Mouse (Mus musculus) naive thymus-derived CD4-positive, alpha-beta T cell, adult 2 months (primary cell): Measurements from ENCODE around the gene Mynn.

Source experiments
- DNase-seq: peaks from one replicate; pipeline ENCODE4 v3.0.0-alpha.2; 2011; ENCODE audit warnings: low read depth

The Mynn gene

GRCm38 (mm10) chr3:30644207-30644606 is 42.3 kb downstream of the Mynn start, which contains the start of gene Lrriq4:
Lrriq4 (plus strand) TSS chr3:30644507.
- DNase-seq, result no peak

DNA sequence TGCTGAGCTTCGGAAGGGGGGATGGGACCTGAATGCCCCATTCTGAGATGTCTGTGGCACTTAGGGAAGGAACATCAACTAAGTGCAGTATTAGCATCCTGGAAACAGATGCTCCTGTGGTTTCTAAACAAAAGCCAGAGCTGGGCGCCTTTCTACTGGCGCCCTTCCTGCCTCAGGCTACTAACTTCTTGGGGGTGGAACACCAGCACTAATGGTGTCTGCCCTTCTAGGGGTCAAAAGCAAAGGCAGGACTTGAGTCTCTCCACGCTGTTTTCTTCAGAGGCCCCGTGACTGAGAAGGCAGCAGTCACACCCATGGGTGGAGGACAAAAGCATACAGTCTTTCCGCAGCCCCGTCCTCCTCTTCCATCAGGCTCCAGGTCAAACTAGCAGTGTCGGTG is 44.9 kb downstream of the Mynn start:
- DNase-seq, result no peak

- no peak for DNase-seq
Observed at GRCm38 (mm10) chr3:30647440-30648090, 45.7 kb downstream of the Mynn start, which contains the start of gene Lrrc34. Lrrc34 (minus strand) TSS chr3:30647869.

- DNase-seq, result no peak
Observed at GRCm38 (mm10) chr3:30648466-30648865, 46.6 kb downstream of the Mynn start.

GRCm38 (mm10) chr3:30650062-30650841 is 48.4 kb downstream of the Mynn start:
- DNase-seq, result peak; percentile 21

DNA sequence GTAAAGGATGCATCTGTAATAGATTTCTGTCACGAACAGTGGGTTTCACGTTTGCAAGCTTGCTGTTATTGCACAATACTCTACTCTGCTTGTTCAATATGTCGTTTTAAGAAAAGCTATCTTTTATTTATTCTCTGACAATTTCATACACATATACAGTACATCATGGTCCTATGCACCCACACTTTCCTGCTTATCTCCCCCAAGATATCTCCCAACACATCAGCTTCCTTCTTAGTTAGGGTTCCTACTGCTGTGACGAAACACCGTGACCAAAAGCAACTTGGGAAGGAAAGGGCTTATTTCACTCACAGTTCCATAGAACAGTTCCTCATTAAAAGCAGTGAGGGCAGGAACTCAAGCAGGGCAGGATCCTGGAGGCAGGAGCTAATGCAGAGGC is 54.1 kb downstream of the Mynn start:
- DNase-seq, result no peak

- no peak for DNase-seq
Observed at GRCm38 (mm10) chr3:30658486-30658885, 56.6 kb downstream of the Mynn start.
